Mouse (Mus musculus): Measurements from ENCODE around the gene Rpl10a.
"Not testable (repeated sequence)": the region's sequence is repeated elsewhere in the genome, so short reads cannot be mapped to it uniquely, and the experiment has no call there.

Gene Rpl10a

GRCm38 (mm10) chr17:28358576-28359261 is 30.4 kb downstream of the Rpl10a start:
- not testable (repeated sequence) for DNase-seq (ENCODE audit: low read depth, low spot score)

- no peak for DNase-seq (ENCODE audit: low read depth, low spot score)
Observed at GRCm38 (mm10) chr17:28360531-28361277, 32.4 kb downstream of the Rpl10a start.

GRCm38 (mm10) chr17:28361921-28362652 is 33.8 kb downstream of the Rpl10a start:
- DNase-seq (ENCODE audit: low read depth, low spot score), result no peak

- DNase-seq (ENCODE audit: low read depth, low spot score), result peak; percentile 31
Observed at GRCm38 (mm10) chr17:28362653-28363292, 34.5 kb downstream of the Rpl10a start.

- no peak for DNase-seq (ENCODE audit: low read depth, low spot score)
Observed at GRCm38 (mm10) chr17:28363507-28363906, 35.2 kb downstream of the Rpl10a start.

- DNase-seq (ENCODE audit: low read depth, low spot score), result no peak
Observed at GRCm38 (mm10) chr17:28365122-28365521, 36.9 kb downstream of the Rpl10a start, which contains the start of gene Tulp1. TSS of gene Tulp1 (minus strand) at chr17:28365222.

GRCm38 (mm10) chr17:28368449-28368848 is 40.2 kb downstream of the Rpl10a start:
- peak; percentile 83 for DNase-seq (ENCODE audit: low read depth, low spot score)

GRCm38 (mm10) chr17:28369056-28369455 is 40.8 kb downstream of the Rpl10a start:
- no peak for DNase-seq (ENCODE audit: low read depth, low spot score)

GRCm38 (mm10) chr17:28371286-28371685 is 43.0 kb downstream of the Rpl10a start:
- no peak for DNase-seq (ENCODE audit: low read depth, low spot score)

GRCm38 (mm10) chr17:28371941-28372340 is 43.7 kb downstream of the Rpl10a start:
- no peak for DNase-seq (ENCODE audit: low read depth, low spot score)

- DNase-seq (ENCODE audit: low read depth, low spot score), result peak; percentile 81
Observed at GRCm38 (mm10) chr17:28373821-28374220, 45.5 kb downstream of the Rpl10a start.

GRCm38 (mm10) chr17:28374494-28374893 is 46.2 kb downstream of the Rpl10a start:
- DNase-seq (ENCODE audit: low read depth, low spot score), result peak; percentile 24

GRCm38 (mm10) chr17:28375592-28376061 is 47.4 kb downstream of the Rpl10a start:
- peak; percentile 55 for DNase-seq (ENCODE audit: low read depth, low spot score)

- DNase-seq (ENCODE audit: low read depth, low spot score), result no peak
Observed at GRCm38 (mm10) chr17:28380255-28380654, 52.0 kb downstream of the Rpl10a start.
